Mouse (Mus musculus) inflammation-experienced regulatory T-cells, adult 16 weeks (primary cell): ENCODE data around the gene Fpr1. TPM values are rescaled to one million over a fixed set of nuclear protein-coding genes. Genes with fewer than 3 reads are reported as not detected.

Experiments
- polyA plus RNA-seq: library from polyadenylated mRNA; unstranded; fragments of 100-300 nt; shearing (Covaris generic); gene quantifications from one replicate; pipeline ENCODE4 v1.2.1, GENCODE M21; 2017

Fpr1 gene
- 1.7 TPM for polyA plus RNA-seq

GRCm38 (mm10) chr17:17883840-17884239, at the start of gene Fpr1:
Fpr1 (minus strand) TSS chr17:17883940.

DNA sequence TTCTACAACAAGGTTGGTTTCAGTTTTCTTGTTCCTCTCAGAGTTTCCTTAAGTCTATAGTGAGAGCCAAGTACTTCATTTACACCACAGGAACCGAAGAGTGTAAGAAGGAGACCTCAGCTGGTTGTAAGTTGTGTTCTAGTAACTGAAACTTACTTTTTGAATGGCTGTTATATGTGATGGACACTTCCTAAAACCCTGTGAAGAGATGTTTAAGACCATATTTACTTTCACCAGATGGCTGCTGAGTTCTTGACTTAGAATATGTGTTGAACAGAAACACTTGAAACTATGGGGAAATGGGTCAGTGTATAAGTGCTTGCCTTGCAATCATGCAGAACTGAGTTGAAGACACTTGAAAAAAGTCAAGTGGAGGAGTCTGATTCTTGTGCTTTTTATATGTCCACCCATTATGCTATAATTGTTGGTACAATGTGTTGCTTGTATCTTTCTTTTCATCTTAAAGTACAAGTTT, 4.1 kb upstream of the Fpr1 start, which contains the start of the genes Fpr2 and Fpr3:
Gene Fpr2 (plus strand): TSS at position 51 of the 475 bp plus-strand sequence.
Gene Fpr3 (plus strand): TSS at position 79 of the 475 bp plus-strand sequence.

DNA sequence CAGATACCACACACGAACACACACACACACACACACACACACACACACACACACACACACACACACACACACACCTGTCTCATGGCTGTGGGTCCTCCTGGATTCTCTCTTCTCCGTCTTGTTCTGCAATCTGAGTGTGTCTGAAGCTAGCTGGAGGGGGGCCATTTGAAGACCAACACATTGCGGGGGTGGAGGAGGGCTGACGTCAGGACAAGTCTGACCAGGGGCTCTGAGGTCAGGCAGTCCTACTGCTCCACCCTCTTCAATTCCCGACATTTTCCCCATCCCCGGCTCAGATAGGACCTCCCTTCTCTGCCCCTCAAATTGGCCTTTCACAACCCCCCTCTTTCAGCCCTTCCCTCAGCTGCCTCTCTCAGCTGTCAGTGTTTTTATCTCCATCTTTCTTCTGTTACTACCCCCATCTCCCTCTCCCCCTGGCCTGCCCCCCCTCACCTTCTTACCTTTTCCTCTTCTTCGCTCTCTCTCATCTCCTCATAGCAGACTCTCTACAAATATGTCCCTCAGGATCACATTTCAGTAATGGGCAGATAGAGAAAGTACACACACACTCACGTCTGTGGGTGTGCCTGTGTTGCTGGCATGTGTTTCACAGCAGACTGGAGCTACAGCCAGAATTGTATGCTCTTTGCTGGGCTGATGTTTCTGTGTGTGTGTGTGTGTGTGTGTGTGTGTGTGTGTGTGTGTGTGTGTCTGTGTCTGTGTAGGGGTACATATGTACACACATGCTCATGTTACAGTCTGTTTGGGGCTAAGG, 28.5 kb downstream of the Fpr1 start, which contains the start of gene Has1:
Gene Has1 (minus strand): TSS at position 142 of the 775 bp plus-strand sequence.

DNA sequence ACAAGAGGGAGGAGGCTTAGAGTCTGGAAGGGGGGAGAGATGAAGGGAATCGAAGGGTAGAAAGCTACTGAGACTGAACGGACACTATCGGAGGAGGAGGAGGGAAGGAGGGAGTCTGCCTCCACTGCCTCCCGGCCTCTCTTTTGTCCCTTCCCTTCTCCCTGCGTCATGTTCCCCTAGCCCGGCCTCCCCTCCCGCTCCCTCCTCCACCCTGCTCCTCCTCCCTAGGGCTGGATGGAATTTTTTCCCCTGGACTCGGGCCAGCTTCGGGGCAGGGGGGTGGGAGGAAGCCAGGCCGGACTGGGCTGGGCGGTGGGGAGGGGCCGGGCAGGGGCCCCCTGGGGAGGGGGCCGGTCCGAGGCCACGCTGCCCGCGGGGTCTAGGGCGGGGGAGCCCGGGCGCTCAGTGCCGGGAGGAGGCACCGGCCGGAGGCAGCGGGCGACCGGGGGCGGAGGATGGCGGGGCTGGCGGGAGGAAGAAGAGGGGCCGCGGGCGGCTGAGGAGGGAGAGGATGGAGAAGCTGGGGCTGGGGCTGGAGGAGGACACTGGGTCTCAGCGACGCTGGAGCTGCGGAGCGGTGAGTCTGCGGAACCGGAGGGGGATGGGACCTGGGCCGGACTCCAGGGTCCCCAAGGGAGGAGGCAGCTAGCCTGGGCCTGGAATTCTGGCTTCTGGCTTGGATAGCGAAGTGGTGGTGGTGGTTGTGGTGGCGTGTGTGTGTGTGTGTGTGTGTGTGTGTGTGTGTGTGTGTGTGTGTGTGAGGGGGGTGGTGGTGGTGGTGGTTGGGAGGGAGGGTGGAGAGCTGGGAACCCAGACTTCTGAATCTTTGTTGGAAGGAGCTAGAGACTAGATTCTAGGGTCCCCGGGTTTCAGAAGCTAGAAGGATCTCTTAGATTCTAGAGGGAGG, 56.7 kb downstream of the Fpr1 start, which contains the start of gene Spaca6:
Gene Spaca6 (plus strand): TSS at position 408 of the 907 bp plus-strand sequence.

Other genes starting within 250 kb of the Fpr1 start
- gene Vmn2r90, start 180.2 kb downstream of the Fpr1 start, polyA plus RNA-seq = not detected
- gene Spaca6, start 56.8 kb downstream of the Fpr1 start, polyA plus RNA-seq = 5.2 TPM
- not detected for gene Has1, start 28.7 kb downstream of the Fpr1 start, polyA plus RNA-seq
- gene Fpr2, start 3.9 kb upstream of the Fpr1 start, polyA plus RNA-seq = 0.43 TPM
- gene Fpr3, start 3.9 kb upstream of the Fpr1 start, polyA plus RNA-seq = not detected
- not detected for gene Fpr-rs4, start 137.8 kb upstream of the Fpr1 start, polyA plus RNA-seq
- gene Vmn2r124, start 165.5 kb upstream of the Fpr1 start, polyA plus RNA-seq = not detected
- gene Vmn2r91, start 201.1 kb upstream of the Fpr1 start, polyA plus RNA-seq = not detected